Mouse (Mus musculus): ENCODE data around the gene Gm49450. TPM values are rescaled to one million over a fixed set of nuclear protein-coding genes. Genes with fewer than 3 reads are reported as not detected.
"Not testable (repeated sequence)": the region's sequence is repeated elsewhere in the genome, so short reads cannot be mapped to it uniquely, and the experiment has no call there.

The Gm49450 gene
- total RNA-seq, 2 experiments from 2014 or later = not detected

DNA sequence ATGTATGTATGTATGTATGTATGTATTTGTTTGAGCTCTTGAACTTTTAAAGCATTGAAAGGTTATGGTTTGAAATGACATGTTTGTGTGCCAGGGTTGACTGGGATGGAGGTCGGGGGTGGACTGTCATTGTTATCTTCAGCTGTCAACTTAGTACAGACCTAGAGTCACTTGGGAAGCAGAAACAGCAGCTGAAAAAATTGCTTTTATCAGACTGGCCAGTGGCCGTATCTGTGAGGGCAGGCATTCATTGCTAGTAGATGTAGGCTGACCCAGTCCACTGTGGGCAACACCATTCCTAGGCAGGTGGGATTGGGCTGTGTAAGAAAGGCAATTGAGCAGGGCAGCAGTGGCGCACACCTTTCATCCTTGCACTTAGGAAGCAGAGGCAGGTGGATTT, 6.2 kb upstream of the Gm49450 start:
- intact Hi-C loops (cut with DNase I) = no loop called here
- no peak for DNase-seq (ENCODE audit: low spot score in 2 of 2)

GRCm38 (mm10) chr15:98958901-98959420, 5.6 kb upstream of the Gm49450 start:
- DNase-seq (ENCODE audit: low spot score in 2 of 2) = no peak
- intact Hi-C loops (cut with DNase I) = no loop called here

- no peak for DNase-seq (ENCODE audit: low spot score in 2 of 2)
- intact Hi-C loops (cut with DNase I) = no loop called here
These were observed 4.1 kb upstream of the Gm49450 start for GRCm38 (mm10) chr15:98957475-98957874.

- intact Hi-C loops (cut with DNase I) = loop anchor here (2.0 kb wide), 1 partner anchor 13 kb away; no protein-coding TSS in a partner anchor
- DNase-seq (ENCODE audit: low spot score in 2 of 2) = no peak
These were observed 2.6 kb upstream of the Gm49450 start for GRCm38 (mm10) chr15:98956000-98956399.

GRCm38 (mm10) chr15:98955324-98955723, 2.0 kb upstream of the Gm49450 start:
- DNase-seq (ENCODE audit: low spot score in 2 of 2) = no peak
- intact Hi-C loops (cut with DNase I) = loop anchor here (2.0 kb wide), 1 partner anchor 13 kb away; no protein-coding TSS in a partner anchor

GRCm38 (mm10) chr15:98954425-98955253, 1.3 kb upstream of the Gm49450 start:
- intact Hi-C loops (cut with DNase I) = loop anchor here (2.0 kb wide), 1 partner anchor 14 kb away; no protein-coding TSS in a partner anchor

DNA sequence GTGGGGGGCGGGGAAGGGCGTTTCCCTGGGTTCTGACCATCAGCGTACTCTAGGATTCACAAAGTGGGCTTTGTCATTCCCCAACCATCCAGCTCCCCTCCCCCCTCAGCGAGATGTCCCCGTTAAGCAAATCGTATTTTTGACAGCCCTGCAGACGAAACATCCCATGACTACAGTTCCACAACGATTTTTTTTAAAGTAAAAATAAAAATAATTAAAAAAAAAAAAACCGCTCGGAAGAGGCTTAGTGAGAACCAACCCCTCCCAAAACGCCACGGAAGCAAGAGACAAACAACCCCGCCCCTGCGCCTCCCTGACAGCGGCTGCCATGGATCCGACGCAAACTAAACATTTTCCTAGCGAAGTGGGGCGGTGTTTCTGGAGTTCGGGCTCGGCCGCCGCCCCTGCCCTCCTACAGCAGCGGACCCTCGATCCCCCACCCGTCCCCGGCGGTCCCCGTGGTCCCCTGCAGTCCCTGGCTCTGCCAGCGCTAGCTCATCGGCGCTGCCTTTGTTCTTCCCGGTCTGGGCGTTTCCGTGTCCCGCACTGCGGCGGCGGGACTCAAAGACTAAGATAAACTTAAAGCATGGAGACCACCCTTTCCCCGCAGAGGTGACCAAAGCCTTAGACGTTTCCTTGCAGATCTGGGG, 475 bp downstream of the Gm49450 start:
- intact Hi-C loops (cut with DNase I) = loop anchor here (1.0 to 2.0 kb wide), 2 partner anchors 18 to 40 kb away; partner anchors contain the start of gene Tuba1b
- DNase-seq (ENCODE audit: low spot score in 2 of 2) = no peak

More at GRCm38 (mm10) chr15:98954425-98955253, 1.3 kb upstream of the Gm49450 start:
- peak; percentile 58 to 63 for DNase-seq (ENCODE audit: low spot score in 2 of 2)

- no peak for DNase-seq (ENCODE audit: low spot score in 2 of 2)
- intact Hi-C loops (cut with DNase I) = loop anchor here (2.0 kb wide), 1 partner anchor 17 kb away; the partner anchor contains the start of gene Tuba1b
These were observed 1.3 kb downstream of the Gm49450 start for GRCm38 (mm10) chr15:98952063-98952455.

DNA sequence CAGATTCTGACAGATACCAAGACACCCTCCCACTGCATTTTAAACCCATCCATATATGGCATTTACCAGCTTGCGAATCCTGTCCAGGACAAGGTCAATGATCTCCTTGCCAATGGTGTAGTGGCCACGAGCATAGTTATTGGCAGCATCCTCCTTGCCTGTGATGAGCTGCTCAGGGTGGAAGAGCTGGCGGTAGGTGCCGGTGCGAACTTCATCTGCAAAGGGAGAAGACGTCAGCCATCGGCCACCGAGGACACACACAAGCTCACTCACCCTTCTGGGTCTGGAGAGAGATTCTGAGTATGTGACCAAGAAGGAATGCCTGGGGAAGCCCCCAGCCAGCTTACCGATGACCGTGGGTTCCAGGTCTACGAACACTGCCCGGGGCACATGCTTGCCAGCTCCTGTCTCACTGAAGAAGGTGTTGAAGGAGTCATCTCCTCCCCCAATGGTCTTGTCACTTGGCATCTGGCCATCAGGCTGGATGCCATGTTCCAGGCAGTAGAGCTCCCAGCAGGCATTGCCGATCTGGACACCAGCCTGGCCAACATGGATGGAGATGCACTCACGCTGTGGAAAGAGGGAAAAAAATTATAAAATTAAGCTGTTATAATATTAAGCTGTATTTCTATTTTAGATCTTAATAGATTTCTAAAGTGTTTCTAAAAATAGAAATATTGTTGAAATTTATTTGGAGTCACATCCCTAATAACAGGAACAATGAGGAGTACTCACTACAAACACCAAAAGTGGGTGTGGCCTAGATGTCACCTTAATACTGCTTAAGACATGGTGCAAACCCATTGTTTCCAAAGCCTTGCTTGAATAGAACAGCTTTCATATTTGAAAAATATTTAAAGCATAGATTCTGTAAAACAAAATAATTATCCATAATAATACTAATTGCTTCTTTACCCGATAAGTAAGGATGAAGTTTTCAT, 2.0 kb downstream of the Gm49450 start:
- DNase-seq (ENCODE audit: low spot score in 2 of 2) = not testable (repeated sequence)
- intact Hi-C loops (cut with DNase I) = loop anchor here (2.0 kb wide), 1 partner anchor 17 kb away; the partner anchor contains the start of gene Tuba1b

DNA sequence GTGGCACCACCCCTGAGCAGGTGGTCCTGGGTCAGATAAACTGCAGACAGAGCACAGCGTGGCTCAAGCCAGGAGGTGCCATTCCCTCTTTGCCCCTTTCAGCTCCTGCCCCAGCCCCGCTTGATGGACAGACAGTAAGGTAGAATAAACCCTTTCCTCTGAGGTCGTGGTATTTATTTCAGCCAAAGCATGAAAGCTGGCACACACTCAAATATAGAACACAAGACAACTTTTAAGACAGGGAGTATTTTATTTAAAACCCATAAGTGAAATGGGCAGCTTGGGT, 3.8 kb downstream of the Gm49450 start:
- intact Hi-C loops (cut with DNase I) = no loop called here
- no peak for DNase-seq (ENCODE audit: low spot score in 2 of 2)

- DNase-seq (ENCODE audit: low spot score in 2 of 2) = no peak
- intact Hi-C loops (cut with DNase I) = no loop called here
These were observed 4.3 kb downstream of the Gm49450 start for GRCm38 (mm10) chr15:98948857-98949606.

DNA sequence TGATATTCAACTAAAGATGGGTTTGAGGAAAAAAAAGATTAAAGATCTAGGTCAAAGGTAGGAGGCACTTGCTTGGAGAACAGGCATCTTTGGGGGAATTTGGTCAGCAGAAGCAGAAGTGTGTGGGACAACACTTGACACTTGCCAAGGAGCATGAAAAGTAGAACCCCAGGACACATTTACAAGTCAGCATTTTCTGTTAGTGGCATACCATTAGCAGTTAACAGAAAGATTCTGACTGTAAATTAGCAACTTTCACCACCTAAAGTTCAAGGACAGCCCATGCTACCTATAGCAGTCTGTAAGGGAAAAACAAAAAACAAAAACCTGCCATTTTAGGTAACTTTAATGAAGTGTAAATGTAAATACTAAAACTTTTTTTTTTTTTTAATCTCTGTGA, 5.0 kb downstream of the Gm49450 start:
- intact Hi-C loops (cut with DNase I) = no loop called here
- DNase-seq (ENCODE audit: low spot score in 2 of 2) = no peak

GRCm38 (mm10) chr15:98947884-98948283, 5.5 kb downstream of the Gm49450 start:
- DNase-seq (ENCODE audit: low spot score in 2 of 2) = no peak
- intact Hi-C loops (cut with DNase I) = no loop called here

GRCm38 (mm10) chr15:98943133-98943532, 10.2 kb downstream of the Gm49450 start:
- DNase-seq (ENCODE audit: low spot score in 2 of 2) = no peak
- intact Hi-C loops (cut with DNase I) = no loop called here

DNA sequence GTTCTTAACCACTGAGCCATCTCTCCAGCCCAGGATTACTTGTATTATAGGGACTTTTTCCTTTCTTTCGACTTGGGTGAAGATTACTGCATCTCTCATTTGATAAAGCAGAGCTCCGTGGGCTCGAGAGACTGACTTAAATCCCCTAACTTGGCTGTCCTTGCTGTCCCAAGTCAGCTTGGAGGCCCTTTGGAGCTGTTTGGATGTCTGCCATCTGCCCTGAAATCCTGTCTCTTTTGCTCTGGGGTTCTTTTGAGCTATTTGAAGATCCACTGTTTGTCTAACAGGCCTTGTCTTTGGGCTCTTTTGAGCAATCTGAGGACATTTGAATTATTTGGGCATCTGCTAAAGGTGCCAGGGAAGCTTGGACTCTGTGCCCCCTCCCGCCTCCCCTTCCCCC, 11.3 kb downstream of the Gm49450 start:
- DNase-seq (ENCODE audit: low spot score in 2 of 2) = no peak
- intact Hi-C loops (cut with DNase I) = no loop called here

DNA sequence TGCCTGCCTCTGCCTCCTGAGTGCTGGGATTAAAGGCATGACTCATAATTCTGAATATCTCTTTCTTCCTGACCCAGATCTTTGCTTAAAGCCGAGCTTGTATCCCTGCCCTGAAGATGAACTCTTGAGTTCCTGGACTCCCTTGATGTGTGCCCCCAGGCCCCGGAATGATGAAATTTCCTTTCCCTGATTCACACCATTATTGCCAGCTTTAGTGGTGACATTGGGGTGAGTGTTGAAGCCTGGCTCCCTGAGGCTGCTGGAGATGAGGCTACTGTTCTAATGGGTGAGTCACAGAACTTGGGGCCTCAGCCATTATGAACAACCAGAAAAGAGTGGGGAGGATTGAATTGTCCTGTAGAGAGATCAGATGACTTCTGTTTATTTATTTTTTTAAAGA, 11.8 kb downstream of the Gm49450 start:
- DNase-seq (ENCODE audit: low spot score in 2 of 2) = no peak
- intact Hi-C loops (cut with DNase I) = no loop called here

DNA sequence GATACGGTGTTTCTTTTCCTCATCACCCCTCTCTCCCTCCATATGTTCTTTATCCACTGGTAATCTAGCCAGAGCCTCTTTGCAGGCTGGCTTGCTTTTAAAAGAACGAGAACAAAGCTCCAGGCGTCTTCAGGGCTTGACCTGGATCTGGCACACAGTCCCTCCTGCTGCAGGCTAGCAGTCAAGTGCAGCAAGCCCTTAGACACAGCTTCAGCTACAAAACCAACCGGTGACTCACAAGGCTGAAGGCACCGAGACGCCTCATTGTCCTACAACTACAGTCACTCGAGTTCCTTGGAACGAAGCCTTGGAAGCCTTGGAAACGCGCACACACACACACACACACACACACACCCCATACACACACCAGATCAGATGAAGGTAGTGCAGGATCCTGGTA, 12.5 kb downstream of the Gm49450 start:
- intact Hi-C loops (cut with DNase I) = no loop called here
- DNase-seq (ENCODE audit: low spot score in 2 of 2) = no peak

GRCm38 (mm10) chr15:98934217-98934839, 19.0 kb downstream of the Gm49450 start, which contains the start of gene Tuba1b:
Gene Tuba1b (minus strand): TSS chr15:98934565.
- DNase-seq (ENCODE audit: low spot score in 2 of 2) = peak; percentile 91 to 97
- intact Hi-C loops (cut with DNase I) = loop anchor here (1.0 to 5.0 kb wide), 3 partner anchors 18 to 62 kb away; partner anchors contain the start of genes Gm49450, Kmt2d and Tuba1a

All from left cerebral cortex, postnatal 36 days (tissue).